Mouse (Mus musculus): ENCODE results near the gene Adcy6.

DNA sequence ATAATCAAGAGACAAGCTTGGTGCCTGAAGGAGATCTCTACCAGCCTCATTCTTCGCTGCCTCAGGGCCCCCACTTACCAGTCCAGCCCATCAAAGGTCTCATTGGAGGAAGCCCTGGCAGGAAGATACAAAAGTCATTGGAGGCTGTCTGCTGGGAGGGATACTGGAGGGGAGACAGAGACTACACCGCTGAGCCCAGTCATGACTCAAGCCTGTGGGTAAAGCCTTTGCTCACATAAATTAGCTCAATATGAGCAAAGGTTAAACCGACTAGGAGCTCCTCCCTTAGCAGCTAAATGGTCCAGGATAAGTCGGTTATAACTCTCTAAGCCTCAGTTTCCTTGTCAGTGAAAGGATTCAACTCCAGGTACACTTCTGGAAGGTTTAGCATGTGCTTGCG is 14.8 kb downstream of the Adcy6 start:
- TF ChIP-seq POLR2A (IDR thresholded peaks at IDR 0.05; ENCODE audit: borderline replicate concordance, control insufficient read depth, low read depth, low read length), result no peak
- no peak for TF ChIP-seq CTCF (IDR thresholded peaks at IDR 0.05; ENCODE audit: control insufficient read depth, insufficient read depth, low read length)
